Mouse (Mus musculus): ENCODE measurements at regions not wholly inside any gene's neighbourhood (a gene's known extent, or its start where the extent isn't known, plus 50 kb on each side); places are given as distances from the start of the nearest gene placed in this dataset.

GRCm38 (mm10) chr1:73725486-73725885, 398.8 kb downstream of the Tns1 start:
- peak; percentile 95 for DNase-seq

GRCm38 (mm10) chr1:73724551-73724950, 399.7 kb downstream of the Tns1 start:
- DNase-seq, result no peak

GRCm38 (mm10) chr1:73721486-73722225, 402.6 kb downstream of the Tns1 start:
- peak; percentile 80 for DNase-seq

- DNase-seq, result peak; percentile 89
Measured at GRCm38 (mm10) chr1:73718421-73718820, 405.8 kb downstream of the Tns1 start.

GRCm38 (mm10) chr1:73717401-73717800, 406.8 kb downstream of the Tns1 start:
- DNase-seq, result peak; percentile 90

GRCm38 (mm10) chr1:73716901-73717300, 407.3 kb downstream of the Tns1 start:
- DNase-seq, result no peak

GRCm38 (mm10) chr1:73715571-73715970, 408.7 kb downstream of the Tns1 start:
- peak; percentile 81 for DNase-seq

- DNase-seq, result no peak
Measured at GRCm38 (mm10) chr1:73702428-73702842, 421.8 kb downstream of the Tns1 start.

GRCm38 (mm10) chr1:73693537-73693936, 430.7 kb downstream of the Tns1 start:
- no peak for DNase-seq

GRCm38 (mm10) chr1:73685734-73686133, 438.5 kb downstream of the Tns1 start:
- DNase-seq, result no peak

GRCm38 (mm10) chr1:73685066-73685465, 439.2 kb downstream of the Tns1 start:
- DNase-seq, result peak; percentile 75

GRCm38 (mm10) chr1:73684166-73684565, 440.1 kb downstream of the Tns1 start:
- no peak for DNase-seq

GRCm38 (mm10) chr1:73683132-73683888, 440.9 kb downstream of the Tns1 start:
- DNase-seq, result peak; percentile 37

GRCm38 (mm10) chr1:73681697-73682096, 442.6 kb downstream of the Tns1 start:
- peak; percentile 58 for DNase-seq

GRCm38 (mm10) chr1:73680829-73681228, 443.4 kb downstream of the Tns1 start:
- DNase-seq, result no peak

- peak; percentile 86 for DNase-seq
Measured at GRCm38 (mm10) chr1:73673851-73674235, 450.4 kb downstream of the Tns1 start.

GRCm38 (mm10) chr1:73673191-73673850, 450.9 kb downstream of the Tns1 start:
- peak; percentile 82 for DNase-seq

GRCm38 (mm10) chr1:73672239-73672638, 452.0 kb downstream of the Tns1 start:
- DNase-seq, result peak; percentile 98

GRCm38 (mm10) chr1:73668691-73669090, 455.6 kb downstream of the Tns1 start:
- peak; percentile 30 for DNase-seq

GRCm38 (mm10) chr1:73663546-73663945, 460.7 kb downstream of the Tns1 start:
- DNase-seq, result peak; percentile 82

- DNase-seq, result peak; percentile 91
Measured at GRCm38 (mm10) chr1:73645011-73645410, 479.2 kb downstream of the Tns1 start.

GRCm38 (mm10) chr1:73644394-73644793, 479.9 kb downstream of the Tns1 start:
- peak; percentile 98 for DNase-seq

- peak; percentile 51 for DNase-seq
Measured at GRCm38 (mm10) chr1:73643431-73643830, 480.8 kb downstream of the Tns1 start.

GRCm38 (mm10) chr1:73642691-73643109, 481.5 kb downstream of the Tns1 start:
- DNase-seq, result peak; percentile 78
